Mouse (Mus musculus) hindbrain, embryonic 12.5 days (tissue): ENCODE data around the gene Uqcrh. TPM values are rescaled to one million over a fixed set of nuclear protein-coding genes. Genes with fewer than 3 reads are reported as not detected.

ENCODE experiments used
- ATAC-seq: fragments of 200-750 bp; cut with Nextera tagmentation; 2 replicates; pipeline ENCODE4 v1.8.0; 2017; ENCODE audit warnings: moderate TSS enrichment; ENCODE audit not compliant: low FRiP score
- H3K27ac ChIP-seq: fragments of 300-500 bp; sonication (generic); 2 replicates; pipeline ENCODE4 v1.5.1; 2016; ENCODE audit warnings: mild to moderate bottlenecking
- H3K27me3 ChIP-seq: fragments of 300-500 bp; sonication (generic); 2 replicates; pipeline ENCODE4 v1.6.1; 2016; ENCODE audit warnings: mild to moderate bottlenecking
- H3K36me3 ChIP-seq: fragments of 300-500 bp; sonication (generic); 2 replicates; pipeline ENCODE4 v1.6.1; 2016; ENCODE audit warnings: mild to moderate bottlenecking
- H3K4me1 ChIP-seq: fragments of 300-500 bp; sonication (generic); 2 replicates; pipeline ENCODE4 v1.6.1; 2016
- H3K4me2 ChIP-seq: fragments of 300-500 bp; sonication (generic); replicated peaks from 2 replicates; pipeline ENCODE4 v1.6.1; 2016; ENCODE audit warnings: mild to moderate bottlenecking
- H3K4me3 ChIP-seq: fragments of 300-500 bp; sonication (generic); 2 replicates; pipeline ENCODE4 v1.5.1; 2016; ENCODE audit warnings: mild to moderate bottlenecking
- H3K9ac ChIP-seq: fragments of 300-500 bp; sonication (generic); 2 replicates; pipeline ENCODE4 v1.6.1; 2016; ENCODE audit warnings: mild to moderate bottlenecking, moderate library complexity
- H3K9me3 ChIP-seq: fragments of 300-500 bp; sonication (generic); replicated peaks from 2 replicates; pipeline ENCODE4 v1.6.1; 2016; ENCODE audit warnings: mild to moderate bottlenecking
- whole genome bisulfite sequencing: fragments of 180-500 bp; shearing (Covaris S2); methylation state at CpG from one replicate; pipeline ENCODE4 v1.1.7; 2016; 5-methylcytosine and 5-hydroxymethylcytosine counted together
- polyA plus RNA-seq: library from polyadenylated mRNA; unstranded; fragments of >200 nt; fragmentation: Nextera tagmentation; extraction: Ambion mirVana; gene quantifications from 2 replicates; pipeline ENCODE4 v1.2.1, GENCODE M21; 2016

Uqcrh gene
- 333 and 361 TPM in 2 replicates for polyA plus RNA-seq

DNA sequence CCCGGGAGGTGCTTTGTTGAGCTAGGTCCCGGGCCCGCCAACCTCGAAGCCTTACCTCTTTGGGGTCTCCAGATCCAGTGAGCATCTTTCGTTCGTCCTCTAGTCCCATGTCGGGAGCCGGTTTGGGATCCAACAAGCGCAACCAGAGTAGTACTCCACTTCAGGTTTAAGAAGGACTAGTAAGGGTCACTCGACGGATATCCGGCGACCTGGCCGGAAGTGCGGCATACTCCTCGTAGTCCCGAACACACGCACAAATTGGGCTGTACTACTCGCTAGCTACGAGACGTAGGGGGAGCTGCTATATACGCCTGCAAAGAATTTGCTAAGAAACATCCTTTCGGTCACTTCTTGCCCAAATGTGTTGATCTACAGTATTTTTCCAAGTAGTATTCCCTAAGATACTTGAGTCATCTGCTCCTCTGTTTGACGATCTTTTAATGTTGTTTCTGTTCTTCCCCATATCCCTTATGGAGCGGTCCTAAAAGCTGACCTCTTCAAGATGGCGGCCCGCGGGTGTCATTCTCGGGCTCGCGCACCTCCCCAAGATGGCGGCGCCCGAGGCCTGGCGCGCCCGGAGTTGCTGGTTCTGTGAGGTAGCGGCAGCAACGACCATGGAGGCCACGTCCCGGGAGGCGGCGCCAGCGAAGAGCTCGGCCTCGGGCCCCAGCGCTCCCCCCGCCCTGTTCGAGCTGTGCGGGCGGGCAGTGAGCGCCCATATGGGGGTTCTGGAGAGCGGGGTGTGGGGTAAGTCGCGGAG is at the start of gene Uqcrh, which contains the start of gene Lrrc41:
TSS of gene Uqcrh (minus strand) at position 211 of the 760 bp plus-strand sequence.
TSS of gene Lrrc41 (plus strand) at position 409 of the 760 bp plus-strand sequence.
- Histone ChIP-seq H3K9me3 (no peaks in the 10 kb centered on the region), H3K4me2 (peak within 1 kb of the TSS; percentile 85), H3K4me3 (peak within 1 kb of the TSS; percentile 95), H3K27me3 (no peaks in the 10 kb centered on the region), H3K4me1 (peaks cover 28% of the 10 kb centered on the region), H3K9ac (peak within 1 kb of the TSS; percentile 98), H3K27ac (peak within 1 kb of the TSS; percentile 98), H3K36me3 (peaks cover 9% of the 10 kb centered on the region)
- ATAC-seq: peak; percentile 95
- whole genome bisulfite sequencing: under 1% methylated on average over 55 of the region's 55 CpGs

DNA sequence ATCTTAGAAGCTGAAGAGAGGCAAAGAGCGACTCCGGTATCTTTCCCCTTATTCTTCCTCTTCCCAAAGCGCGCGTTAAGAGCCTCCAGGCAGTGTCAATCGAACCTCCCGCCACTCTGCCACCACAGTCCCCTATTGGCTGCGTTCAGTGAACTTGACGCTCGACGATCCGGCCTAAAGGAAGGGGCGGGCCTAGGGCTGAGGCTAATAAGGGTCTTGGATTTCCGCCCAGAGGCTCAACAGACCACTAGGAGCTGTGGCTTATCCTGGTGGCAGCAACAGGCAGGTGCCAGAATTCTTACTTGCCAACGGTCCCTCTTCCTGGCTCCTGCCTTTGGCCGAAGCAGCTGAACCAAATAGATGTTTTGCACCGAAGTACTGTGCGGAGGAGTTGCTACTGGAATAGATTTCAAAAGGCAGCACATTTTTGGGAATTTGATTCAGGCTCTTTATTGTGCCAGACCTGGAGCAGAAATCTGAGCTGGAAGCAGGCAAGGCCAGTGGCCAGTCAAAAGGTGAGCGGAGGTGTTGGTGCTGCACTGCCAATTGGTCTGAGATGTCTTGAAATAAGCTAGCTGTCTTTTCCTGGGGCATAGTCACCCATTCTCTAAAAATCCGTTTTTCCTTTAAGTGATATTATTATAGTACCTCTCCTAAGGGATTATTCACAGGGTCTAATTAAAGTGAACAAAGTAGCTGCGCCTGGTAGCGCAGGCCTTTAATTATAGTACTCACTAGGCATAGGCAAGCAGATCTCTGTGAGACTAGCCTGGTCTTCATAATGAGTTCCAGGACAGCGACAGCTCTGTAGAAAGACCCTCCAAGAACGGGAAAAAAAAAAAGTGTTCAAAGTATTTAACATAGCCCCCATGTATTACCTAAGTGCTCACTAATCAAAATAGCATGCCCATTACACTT is 49.0 kb upstream of the Uqcrh start, which contains the start of the genes Rad54l and Pomgnt1:
TSS of gene Rad54l (minus strand) at position 89 of the 918 bp plus-strand sequence.
TSS of gene Pomgnt1 (plus strand) at position 239 of the 918 bp plus-strand sequence.
- peak within 1 kb of the TSS; percentile 35; the same call in 1 of the 2 replicates for H3K27ac ChIP-seq
- H3K4me1 ChIP-seq: peaks cover 14% of the 10 kb centered on the region
- no peaks in the 10 kb centered on the region for H3K9me3 ChIP-seq
- peak within 1 kb of the TSS; percentile 57 for H3K4me3 ChIP-seq
- ATAC-seq: peak; percentile 98
- no peaks in the 10 kb centered on the region for H3K27me3 ChIP-seq
- WGBS: 7% methylated on average over 24 of the region's 24 CpGs
- 0 out of 2 replicates have a peak, but pooled peaks cover 7% of the 10 kb centered on the region for H3K36me3 ChIP-seq
- H3K4me2 ChIP-seq: peak within 1 kb of the TSS; percentile 61
- peak within 1 kb of the TSS; percentile 60 for H3K9ac ChIP-seq

DNA sequence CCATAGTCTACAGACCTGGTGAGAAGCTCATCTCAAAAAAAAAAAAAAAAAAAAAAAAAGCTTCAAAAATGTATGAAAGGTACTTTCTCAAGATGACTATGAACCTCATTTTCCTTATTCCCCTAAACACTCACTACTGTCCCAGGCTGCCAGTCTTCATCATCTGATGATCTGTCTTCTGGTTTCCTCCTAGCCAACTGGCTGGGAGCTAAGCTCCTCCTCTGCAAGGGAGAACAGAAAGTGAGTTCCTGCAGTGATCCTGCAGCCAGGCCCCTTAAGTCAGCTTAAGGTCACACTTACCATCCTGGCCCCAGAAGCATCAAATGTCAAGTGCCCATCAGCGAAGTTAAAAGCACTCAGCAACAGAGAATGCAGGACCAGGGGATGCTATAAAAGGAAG is 47.9 kb upstream of the Uqcrh start:
- ATAC-seq: no peak
- 6% methylated on average over 1 of the region's 1 CpGs for WGBS

DNA sequence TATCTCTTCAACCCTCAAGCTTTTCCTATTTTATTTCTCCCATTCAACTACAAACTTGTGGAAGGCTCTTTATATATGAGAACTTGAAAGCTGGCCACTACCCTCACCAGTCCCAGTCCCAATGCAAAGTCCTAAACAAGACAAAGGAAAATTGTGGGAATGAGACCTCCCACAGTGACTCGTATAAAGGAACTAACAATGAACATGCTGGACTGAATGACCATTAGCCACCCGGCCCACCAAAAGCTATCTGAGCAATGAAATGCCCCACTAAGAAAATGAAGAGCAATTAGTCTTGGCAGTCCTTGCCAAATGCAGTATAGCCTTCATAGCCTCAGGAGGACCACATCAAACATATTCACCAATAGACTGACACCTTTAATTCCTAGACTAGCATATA is 36.6 kb upstream of the Uqcrh start:
- H3K9ac ChIP-seq: no peak overlapping the region
- H3K4me3 ChIP-seq: no peak overlapping the region
- 56% methylated on average over 2 of the region's 2 CpGs for WGBS
- H3K4me1 ChIP-seq: no peaks in the 10 kb centered on the region
- H3K27ac ChIP-seq: no peak overlapping the region
- ATAC-seq: no peak
- no peaks in the 10 kb centered on the region for H3K27me3 ChIP-seq
- no peaks in the 10 kb centered on the region for H3K9me3 ChIP-seq
- 0 out of 2 replicates have a peak, but pooled peaks cover 19% of the 10 kb centered on the region for H3K36me3 ChIP-seq
- H3K4me2 ChIP-seq: no peak overlapping the region

More for the DNA sequence above, 47.9 kb upstream of the Uqcrh start:
- Histone ChIP-seq H3K36me3 (peaks cover 11% of the 10 kb centered on the region; the same call in 1 of the 2 replicates), H3K4me2 (peak overlapping the region; percentile 61), H3K27me3 (no peaks in the 10 kb centered on the region), H3K4me1 (peaks cover 14% of the 10 kb centered on the region), H3K4me3 (peak overlapping the region; percentile 57), H3K9me3 (no peaks in the 10 kb centered on the region), H3K9ac (peak overlapping the region; percentile 57), H3K27ac (no peak overlapping the region)

DNA sequence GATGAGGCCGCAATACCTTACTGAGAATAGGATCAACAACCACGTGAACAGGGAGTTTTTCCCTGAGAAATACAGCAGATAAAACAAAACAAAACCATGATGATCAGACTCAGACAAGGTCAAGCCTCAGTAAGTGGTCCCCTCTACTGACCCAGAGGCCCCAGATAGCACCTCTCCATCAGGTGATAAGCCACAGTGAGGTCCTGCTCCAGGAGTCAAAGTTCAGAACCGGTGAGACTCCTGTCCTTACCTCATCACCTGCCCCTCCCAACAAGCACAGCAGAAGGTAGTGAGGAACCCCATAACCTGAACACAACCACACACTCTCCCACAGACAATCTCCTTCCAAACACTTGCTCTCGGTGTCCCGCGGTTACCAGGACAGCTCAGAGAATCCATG is 35.8 kb upstream of the Uqcrh start:
- 98% methylated on average over 6 of the region's 6 CpGs for WGBS
- Histone ChIP-seq H3K36me3 (0 out of 2 replicates have a peak, but pooled peaks cover 19% of the 10 kb centered on the region), H3K9ac (no peak overlapping the region), H3K4me3 (no peak overlapping the region), H3K27ac (no peak overlapping the region), H3K27me3 (no peaks in the 10 kb centered on the region), H3K9me3 (no peaks in the 10 kb centered on the region), H3K4me1 (no peaks in the 10 kb centered on the region), H3K4me2 (no peak overlapping the region)
- ATAC-seq: no peak

DNA sequence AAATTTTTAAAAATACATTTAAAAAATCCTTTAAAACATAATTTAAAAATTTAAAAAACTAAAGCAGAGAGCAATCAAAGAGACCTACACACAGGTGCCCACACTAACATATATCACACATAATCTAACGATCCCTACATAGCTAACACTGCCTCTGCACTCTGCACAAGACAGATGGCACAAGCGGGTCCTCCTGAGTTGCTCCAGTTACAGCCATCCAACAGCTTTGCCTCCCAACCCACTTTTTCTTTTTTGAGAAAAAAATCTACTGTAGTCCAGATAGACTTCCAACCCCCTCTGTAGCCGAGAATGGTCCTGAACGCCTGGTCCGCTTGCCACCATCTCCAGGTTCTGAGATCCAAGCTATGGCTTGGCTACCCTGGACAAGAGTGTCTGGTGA is 30.4 kb upstream of the Uqcrh start:
- no peak overlapping the region for H3K27ac ChIP-seq
- H3K4me3 ChIP-seq: no peak overlapping the region
- ATAC-seq: no peak
- peaks cover 47% of the 10 kb centered on the region for H3K36me3 ChIP-seq
- H3K4me1 ChIP-seq: no peaks in the 10 kb centered on the region
- H3K9ac ChIP-seq: no peak overlapping the region
- WGBS: 93% methylated on average over 5 of the region's 5 CpGs
- no peak overlapping the region for H3K4me2 ChIP-seq
- no peaks in the 10 kb centered on the region for H3K27me3 ChIP-seq
- no peaks in the 10 kb centered on the region for H3K9me3 ChIP-seq

DNA sequence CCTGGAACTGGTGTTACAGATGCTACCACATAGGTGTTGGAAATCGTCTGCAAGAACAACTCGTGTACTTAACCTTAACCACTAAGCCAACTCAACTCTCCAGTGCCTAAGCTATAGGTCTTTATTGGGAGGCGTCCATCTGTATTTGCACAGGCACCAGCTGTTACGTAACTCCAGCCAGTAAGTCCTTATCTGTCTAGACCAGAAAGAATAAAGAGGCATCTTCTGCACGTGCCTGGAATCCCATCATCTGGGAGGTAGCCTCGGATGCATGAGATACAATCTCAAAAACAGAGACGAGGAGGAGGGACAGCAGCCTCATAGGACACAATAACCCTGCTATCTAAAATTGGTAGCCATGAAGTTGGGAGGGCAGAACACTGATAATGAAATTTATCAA is 26.1 kb upstream of the Uqcrh start:
- no peak overlapping the region for H3K4me3 ChIP-seq
- peaks cover 72% of the 10 kb centered on the region for H3K36me3 ChIP-seq
- no peak overlapping the region for H3K27ac ChIP-seq
- H3K4me2 ChIP-seq: no peak overlapping the region
- no peaks in the 10 kb centered on the region for H3K27me3 ChIP-seq
- WGBS: 91% methylated on average over 7 of the region's 7 CpGs
- no peaks in the 10 kb centered on the region for H3K4me1 ChIP-seq
- H3K9me3 ChIP-seq: no peaks in the 10 kb centered on the region
- no peak overlapping the region for H3K9ac ChIP-seq
- ATAC-seq: no peak

DNA sequence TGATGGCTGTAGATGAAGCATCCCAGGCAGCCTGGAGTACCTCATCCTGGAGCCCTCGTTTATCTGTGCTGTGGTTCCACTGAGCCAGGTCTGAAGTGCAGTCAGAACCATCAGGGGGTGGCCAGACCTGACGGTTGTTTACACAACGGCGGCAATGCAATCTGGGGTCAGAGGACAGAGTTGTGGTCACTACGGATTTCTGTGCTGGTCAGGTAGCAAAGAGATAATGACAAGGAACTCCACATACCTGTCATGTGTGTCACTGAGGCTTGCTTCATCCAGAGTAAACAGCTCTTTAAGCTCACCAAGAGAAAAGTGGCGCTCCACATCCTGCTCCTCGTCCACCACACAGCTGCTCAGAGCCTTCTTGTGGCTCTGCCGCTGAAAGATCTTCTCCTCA is 22.3 kb upstream of the Uqcrh start:
- H3K36me3 ChIP-seq: peaks cover 87% of the 10 kb centered on the region
- H3K27me3 ChIP-seq: no peaks in the 10 kb centered on the region
- H3K27ac ChIP-seq: no peak overlapping the region
- no peak overlapping the region for H3K9ac ChIP-seq
- no peaks in the 10 kb centered on the region for H3K9me3 ChIP-seq
- 92% methylated on average over 8 of the region's 8 CpGs for WGBS
- no peak for ATAC-seq
- no peaks in the 10 kb centered on the region for H3K4me1 ChIP-seq
- no peak overlapping the region for H3K4me2 ChIP-seq
- H3K4me3 ChIP-seq: no peak overlapping the region

DNA sequence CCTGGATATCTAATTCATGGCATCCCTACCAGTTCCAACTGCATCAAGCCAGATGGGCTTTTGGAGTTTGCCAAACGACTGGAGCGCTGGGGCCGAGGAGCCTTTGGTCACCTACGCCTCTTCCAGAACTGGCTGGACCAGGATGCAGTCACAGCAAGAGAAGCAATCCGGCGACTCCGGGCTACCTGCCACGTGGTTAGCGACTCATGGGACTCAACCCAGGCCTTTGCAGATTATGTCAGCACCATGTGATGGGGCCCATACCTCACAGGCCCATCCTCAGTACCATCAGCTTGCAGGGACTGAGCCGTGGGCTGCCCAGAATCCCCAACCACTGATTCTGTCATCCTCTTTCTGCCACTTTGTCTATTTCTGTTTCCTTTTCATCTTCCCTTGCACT is 21.4 kb upstream of the Uqcrh start:
- H3K9ac ChIP-seq: no peak overlapping the region
- H3K27me3 ChIP-seq: no peaks in the 10 kb centered on the region
- H3K27ac ChIP-seq: no peak overlapping the region
- no peaks in the 10 kb centered on the region for H3K4me1 ChIP-seq
- no peak for ATAC-seq
- 94% methylated on average over 10 of the region's 10 CpGs for WGBS
- no peak overlapping the region for H3K4me2 ChIP-seq
- no peaks in the 10 kb centered on the region for H3K9me3 ChIP-seq
- peaks cover 92% of the 10 kb centered on the region for H3K36me3 ChIP-seq
- no peak overlapping the region for H3K4me3 ChIP-seq

DNA sequence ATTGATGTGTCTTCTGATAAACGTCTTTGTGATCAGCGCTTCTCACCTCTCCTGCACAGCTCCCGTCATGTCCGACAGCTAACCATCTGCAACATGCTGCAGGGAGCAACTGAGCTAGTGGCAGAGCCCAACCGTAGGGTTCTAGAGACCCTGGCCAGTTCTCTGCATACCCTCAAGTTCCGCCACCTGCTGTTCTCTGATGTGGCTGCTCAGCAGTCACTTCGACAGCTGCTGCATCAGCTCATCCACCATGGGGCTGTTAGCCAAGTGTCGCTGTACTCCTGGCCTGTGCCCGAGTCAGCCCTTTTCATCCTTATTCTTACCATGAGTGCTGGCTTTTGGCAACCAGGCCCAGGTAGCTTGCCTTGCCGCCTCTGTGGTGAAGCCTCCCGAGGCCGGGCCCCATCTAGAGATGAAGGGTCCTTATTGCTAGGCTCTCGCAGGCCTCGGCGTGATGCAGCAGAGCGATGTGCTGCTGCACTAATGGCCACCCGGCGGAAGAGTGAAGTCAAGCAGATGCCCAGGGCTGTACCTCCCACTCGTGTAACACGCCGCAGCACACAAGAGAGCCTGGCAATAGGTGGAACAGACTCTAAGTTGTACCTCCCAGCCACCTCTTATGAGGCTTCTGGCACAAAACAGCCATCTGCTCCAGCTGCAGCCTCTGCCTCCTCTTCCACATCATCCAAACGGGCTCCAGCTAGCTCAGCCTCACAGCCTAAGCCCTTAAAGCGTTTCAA is 13.8 kb upstream of the Uqcrh start:
- H3K27me3 ChIP-seq: no peaks in the 10 kb centered on the region
- no peak overlapping the region for H3K4me2 ChIP-seq
- H3K9ac ChIP-seq: no peak overlapping the region
- no peaks in the 10 kb centered on the region for H3K9me3 ChIP-seq
- H3K36me3 ChIP-seq: peaks cover 94% of the 10 kb centered on the region
- no peaks in the 10 kb centered on the region for H3K4me1 ChIP-seq
- 88% methylated on average over 23 of the region's 23 CpGs for WGBS
- no peak overlapping the region for H3K4me3 ChIP-seq
- no peak for ATAC-seq
- H3K27ac ChIP-seq: no peak overlapping the region

DNA sequence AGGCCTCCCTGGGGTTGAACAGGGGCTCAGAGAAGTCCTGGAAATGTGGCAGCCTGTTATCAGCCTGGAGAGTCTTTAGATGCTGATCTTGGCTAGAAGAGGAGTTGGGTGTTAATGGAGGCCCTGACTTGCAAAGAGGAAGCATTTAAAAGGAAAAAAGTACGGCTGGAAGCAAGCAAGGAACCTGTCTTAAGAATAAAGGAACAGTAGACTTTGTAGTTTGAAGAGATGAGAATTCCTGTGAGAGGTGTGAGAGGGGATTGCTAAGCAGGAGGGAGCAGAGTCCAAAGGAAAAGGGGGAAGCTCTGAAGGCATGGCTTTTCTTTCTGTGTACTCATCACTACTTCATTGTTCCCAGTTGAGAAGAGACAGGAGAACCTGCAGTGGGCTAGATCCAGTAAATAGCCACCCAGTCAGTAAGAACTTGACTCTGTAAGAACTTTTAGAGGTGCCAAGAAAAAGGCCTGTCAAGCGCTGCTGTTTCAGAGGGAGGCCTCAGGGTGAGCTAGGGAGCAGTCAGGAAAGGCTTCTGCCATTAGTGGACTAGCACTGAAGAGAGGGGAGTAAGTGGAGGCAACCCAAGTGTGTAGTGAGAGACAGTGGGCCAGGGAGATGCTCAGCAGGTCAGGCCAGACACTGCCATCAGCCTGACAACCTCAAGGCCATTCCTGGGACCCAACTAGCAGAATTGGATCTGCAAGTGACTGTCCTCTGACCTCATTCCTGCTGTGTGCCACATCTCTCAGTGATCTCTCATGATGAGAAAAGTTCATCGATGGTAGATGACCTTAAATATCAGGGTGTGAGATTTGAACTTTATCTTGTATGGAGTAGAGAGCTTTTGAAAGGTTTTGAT is 2.6 kb upstream of the Uqcrh start:
- peaks cover 28% of the 10 kb centered on the region for H3K4me1 ChIP-seq
- H3K9me3 ChIP-seq: no peaks in the 10 kb centered on the region
- no peaks in the 10 kb centered on the region for H3K27me3 ChIP-seq
- 65% methylated on average over 3 of the region's 3 CpGs for WGBS
- H3K9ac ChIP-seq: peak overlapping the region; percentile 98
- H3K36me3 ChIP-seq: peaks cover 20% of the 10 kb centered on the region
- H3K4me2 ChIP-seq: peak overlapping the region; percentile 85
- no peak for ATAC-seq
- H3K4me3 ChIP-seq: peak overlapping the region; percentile 95
- H3K27ac ChIP-seq: peak overlapping the region; percentile 98; the same call in 1 of the 2 replicates
